Mouse (Mus musculus) duodenum, adult 2 months (tissue): ENCODE results near the gene Leprot. TPM values are rescaled to one million over a fixed set of nuclear protein-coding genes. Genes with fewer than 3 reads are reported as not detected.

Experiments
- polyA plus RNA-seq: library from polyadenylated mRNA; depleted of rRNA; stranded (reverse); fragments of >200 nt; gene quantifications from 2 replicates; pipeline ENCODE4 v1.2.3, GENCODE M21; 2012; ENCODE audit warnings: low replicate concordance; rRNA removed

The Leprot gene
- 20.8 and 28.7 TPM in 2 replicates for polyA plus RNA-seq

GRCm38 (mm10) chr4:101647196-101647905, at the start of gene Leprot:
TSS of gene Leprot (plus strand) at chr4:101647718.

Other genes with a start within 250 kb of the Leprot start
- gene Ak4, start 228.4 kb upstream of the Leprot start, polyA plus RNA-seq, result 0.39 and 3.5 TPM in 2 replicates
- 0.14 and 0.25 TPM in 2 replicates for gene Dnajc6, start 151.1 kb upstream of the Leprot start, polyA plus RNA-seq
- 0.43 and 0.70 TPM in 2 replicates for gene Lepr, start 69.7 kb downstream of the Leprot start, polyA plus RNA-seq
- gene B020004J07Rik, start 196.3 kb downstream of the Leprot start, polyA plus RNA-seq, result not detected in 2 replicates
- not detected in 2 replicates for gene C130073F10Rik, start 246.1 kb downstream of the Leprot start, polyA plus RNA-seq